ENCODE assay signal across 11 mouse cellular contexts in the genomic region with DNA sequence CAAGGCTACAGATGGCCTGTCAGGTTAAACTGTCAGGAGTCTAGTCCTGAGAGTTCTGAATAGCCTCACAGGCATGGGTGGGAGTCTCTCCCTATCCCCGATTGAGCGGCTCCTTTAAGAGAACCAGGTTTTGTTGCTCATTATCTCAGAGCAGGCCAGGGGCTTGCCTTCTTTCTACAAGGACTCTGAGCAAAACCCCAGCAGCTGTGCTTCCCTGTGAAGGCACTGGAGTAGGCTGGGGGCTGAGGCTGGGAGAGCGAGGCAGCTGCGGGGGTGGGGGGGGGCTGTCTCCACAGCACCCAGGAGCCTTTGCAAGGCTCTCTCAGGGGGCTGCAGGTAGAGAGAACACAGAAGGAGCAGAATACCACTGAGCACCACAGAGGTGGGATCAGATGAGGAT. TPM values are rescaled to one million over a fixed set of nuclear protein-coding genes. Genes with fewer than 3 reads are reported as not detected.
DNase-seq lines count a peak whose midpoint lies in the region; ATAC-seq and TF ChIP-seq lines count a peak whose summit lies in the region.
"Had no signal": no experiment of that assay in that cellular context is flagged by ENCODE, and none has a peak within 500 bp of the region (broad histone marks: within the 10 kb centered on the region; RNA-seq: fewer than 3 reads in every experiment).

No protein-coding gene starts in this region.

- ATAC-seq in forebrain, embryonic 13.5 days: no peak
- no peak for ATAC-seq in forebrain, embryonic 11.5 days (replicated peaks; ENCODE audit: low FRiP score)
- ATAC-seq in hindbrain, embryonic 13.5 days (ENCODE audit: low FRiP score): no peak

- TF ChIP-seq POLR2A in kidney, adult 2 months (IDR thresholded peaks at IDR 0.05; ENCODE audit: low read depth, low read length): no peak

- H3K9ac ChIP-seq in forebrain, embryonic 13.5 days: no peak overlapping the region
- no peak overlapping the region for H3K9ac ChIP-seq in forebrain, embryonic 11.5 days (ENCODE audit: low read length)
- H3K9ac ChIP-seq in hindbrain, embryonic 13.5 days: peak overlapping the region; percentile 43; the same call in 1 of the 2 replicates
- H3K9ac ChIP-seq: lung, embryonic 15.5 days; neural tube, embryonic 13.5 days had no signal

- H3K27me3 ChIP-seq in forebrain, embryonic 13.5 days: peaks cover 9% of the 10 kb centered on the region
- H3K27me3 ChIP-seq in forebrain, embryonic 11.5 days (ENCODE audit: control insufficient read depth, insufficient read depth, low read length): no peaks in the 10 kb centered on the region; the same call in 1 of the 2 replicates
- no peaks in the 10 kb centered on the region for H3K27me3 ChIP-seq in kidney, adult 2 months (replicated peaks; ENCODE audit: control insufficient read depth, insufficient read depth, low read length)
- peaks cover 11% of the 10 kb centered on the region for H3K27me3 ChIP-seq in hindbrain, embryonic 13.5 days

- WGBS in forebrain, embryonic 13.5 days: 33% methylated on average over 4 of the region's 4 CpGs
- WGBS in forebrain, embryonic 11.5 days: 55% methylated on average over 4 of the region's 4 CpGs
- WGBS in kidney, adult 2 months: 39% methylated on average over 4 of the region's 4 CpGs
- WGBS in hindbrain, embryonic 13.5 days: 67% methylated on average over 4 of the region's 4 CpGs

- no peaks in the 10 kb centered on the region for H3K9me3 ChIP-seq in forebrain, embryonic 13.5 days (replicated peaks)
- no peaks in the 10 kb centered on the region for H3K9me3 ChIP-seq in forebrain, embryonic 11.5 days (ENCODE audit: control insufficient read depth, low read length)
- no peaks in the 10 kb centered on the region for H3K9me3 ChIP-seq in hindbrain, embryonic 13.5 days
- H3K9me3 ChIP-seq: lung, embryonic 15.5 days; megakaryocyte, embryonic 14.5 days; neural tube, embryonic 13.5 days had no signal

- H3K36me3 ChIP-seq in forebrain, embryonic 13.5 days (ENCODE audit: poor library complexity, severe bottlenecking): no peaks in the 10 kb centered on the region
- no peaks in the 10 kb centered on the region for H3K36me3 ChIP-seq in forebrain, embryonic 11.5 days (ENCODE audit: control insufficient read depth, insufficient read depth, low read length)
- H3K36me3 ChIP-seq in kidney, adult 2 months (ENCODE audit: control insufficient read depth, insufficient read depth, low read length): no peaks in the 10 kb centered on the region; the same call in 1 of the 2 replicates
- H3K36me3 ChIP-seq in hindbrain, embryonic 13.5 days: no peaks in the 10 kb centered on the region
- H3K36me3 ChIP-seq: neural tube, embryonic 13.5 days had no signal

- no peak overlapping the region for H3K4me2 ChIP-seq in forebrain, embryonic 13.5 days
- H3K4me2 ChIP-seq in forebrain, embryonic 11.5 days (ENCODE audit: low read depth, low read length, severe bottlenecking): no peak overlapping the region
- no peak overlapping the region for H3K4me2 ChIP-seq in hindbrain, embryonic 13.5 days
- H3K4me2 ChIP-seq: lung, embryonic 15.5 days; neural tube, embryonic 13.5 days had no signal

- H3K27ac ChIP-seq in forebrain, embryonic 13.5 days: peak overlapping the region; percentile 40; the same call in 1 of the 2 replicates
- H3K27ac ChIP-seq in forebrain, embryonic 11.5 days (ENCODE audit: low read depth, low read length): no peak overlapping the region
- peak overlapping the region; percentile 93 for H3K27ac ChIP-seq in kidney, adult 2 months (ENCODE audit: insufficient read depth, low read depth, low read length)
- H3K27ac ChIP-seq in hindbrain, embryonic 13.5 days: no peak overlapping the region
- H3K27ac ChIP-seq: lung, embryonic 15.5 days; neural tube, embryonic 13.5 days had no signal

- no peak for DNase-seq in forebrain, embryonic 11.5 days (ENCODE audit: low spot score)
- DNase-seq in kidney, adult 2 months: no peak
- no peak for DNase-seq in kidney, adult 9 months
- DNase-seq in brain, adult 2 months (ENCODE audit: low read depth, low spot score): peak; percentile 51
- DNase-seq in cerebellum, adult 11-12 months: no peak
- no peak for DNase-seq in adrenal gland, postnatal 36 days

- no peak for TF ChIP-seq CTCF in kidney, adult 2 months (conservative IDR thresholded peaks at IDR 0.05; ENCODE audit: insufficient read depth, insufficient read length, low read depth, low read length)

- H3K4me1 ChIP-seq in forebrain, embryonic 13.5 days: peaks cover 57% of the 10 kb centered on the region
- peaks cover 22% of the 10 kb centered on the region for H3K4me1 ChIP-seq in forebrain, embryonic 11.5 days (replicated peaks; ENCODE audit: control insufficient read depth, insufficient read depth, low read length)
- peaks cover 50% of the 10 kb centered on the region for H3K4me1 ChIP-seq in kidney, adult 2 months (ENCODE audit: control insufficient read depth, insufficient read depth, low read length)
- peaks cover 45% of the 10 kb centered on the region for H3K4me1 ChIP-seq in hindbrain, embryonic 13.5 days (replicated peaks)

- no peak overlapping the region for H3K4me3 ChIP-seq in forebrain, embryonic 13.5 days
- H3K4me3 ChIP-seq in forebrain, embryonic 11.5 days (ENCODE audit: low read depth, low read length): no peak overlapping the region
- H3K4me3 ChIP-seq in kidney, adult 2 months (ENCODE audit: insufficient read depth, low read depth, low read length): no peak overlapping the region
- no peak overlapping the region for H3K4me3 ChIP-seq in hindbrain, embryonic 13.5 days
- H3K4me3 ChIP-seq: lung, embryonic 15.5 days; megakaryocyte, embryonic 14.5 days; neural tube, embryonic 13.5 days had no signal

RNA-seq across cellular contexts. Expression of a gene that starts 5.1 kb away (rescaled TPM):
- 2.5 and 3.4 TPM in 2 replicates for polyA plus RNA-seq in forebrain, embryonic 13.5 days (2015; fragmentation: Nextera tagmentation; extraction: Ambion mirVana)
- polyA plus RNA-seq in forebrain, embryonic 11.5 days (2014; fragmentation: Nextera tagmentation; extraction: Ambion mirVana): 3.2 and 3.3 TPM in 2 replicates
- 92.2 and 98.3 TPM in 2 replicates for polyA plus RNA-seq in kidney, adult 2 months (2012; rRNA removed)
- polyA plus RNA-seq in hindbrain, embryonic 13.5 days (2015; fragmentation: Nextera tagmentation; extraction: Ambion mirVana): 3.9 and 4.7 TPM in 2 replicates
- total RNA-seq in adrenal gland, postnatal 36 days (2021): 10 to 100 TPM; 23.8 to 39.7 TPM

Comparison
In these comparisons a context has a peak if more than half of its experiments do, and no peak if none do; other contexts are left out.
1. H3K27ac ChIP-seq: peak in forebrain, embryonic 13.5 days (single experiment) and kidney, adult 2 months (single experiment); none in forebrain, embryonic 11.5 days (single experiment) and hindbrain, embryonic 13.5 days (single experiment).
2. RNA of a gene that starts 5.1 kb away (polyA plus RNA-seq): 92.2 to 98.3 TPM in kidney, adult 2 months; 3.9 to 4.7 TPM in hindbrain, embryonic 13.5 days, 2.5 to 3.4 TPM in forebrain, embryonic 13.5 days and 3.2 to 3.3 TPM in forebrain, embryonic 11.5 days; every median in the first group is over 10 times any median in the second.